Mouse (Mus musculus): ENCODE measurements around the gene Slc44a2. TPM values are rescaled to one million over a fixed set of nuclear protein-coding genes. Genes with fewer than 3 reads are reported as not detected.

Slc44a2 gene
- polyA plus RNA-seq, 1 experiment from 2014 or later, result 165 TPM

DNA sequence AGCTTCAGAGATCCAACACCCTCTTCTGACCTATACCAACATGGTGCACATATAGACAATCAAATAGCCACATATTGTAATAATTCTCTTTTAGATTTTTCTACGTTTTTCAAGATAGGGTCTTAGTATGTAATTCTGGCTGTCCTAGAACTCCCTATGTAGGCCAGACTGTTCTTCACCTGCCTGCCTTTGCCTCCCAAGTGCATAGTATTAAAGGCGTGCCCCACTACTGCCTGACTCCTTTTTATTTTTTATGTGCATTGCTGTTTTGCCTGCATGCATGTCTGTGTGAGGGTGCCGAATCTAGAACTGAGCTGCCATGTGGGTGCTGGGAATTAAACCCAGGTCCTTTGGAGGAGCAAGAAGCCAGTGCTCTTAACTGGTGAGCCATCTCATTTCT lies 28.2 kb upstream of the Slc44a2 start:
- no peak overlapping the region for H3K4me2 ChIP-seq (replicated peaks; ENCODE audit: low read depth, low read length)

DNA sequence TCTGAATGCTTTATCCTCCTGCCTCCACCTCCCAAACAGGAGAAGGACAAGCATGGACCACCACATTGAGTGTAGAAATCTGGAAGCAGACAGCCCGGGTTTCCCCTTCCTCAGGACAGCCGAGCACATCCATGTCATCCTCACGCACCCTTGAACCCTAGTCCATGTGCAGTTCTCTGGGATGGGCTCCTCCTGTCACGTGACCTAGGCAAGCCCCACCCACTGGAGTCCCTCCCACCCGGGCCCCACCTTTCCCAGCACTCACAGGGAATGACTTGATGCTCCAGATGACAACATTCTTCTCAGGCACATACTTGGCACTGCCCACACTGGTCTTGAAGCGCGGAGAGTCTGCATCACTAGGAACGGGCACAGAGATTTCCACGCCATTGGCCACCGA lies 21.5 kb upstream of the Slc44a2 start:
- ATAC-seq (no peak), DNase-seq (ENCODE audit: low spot score) (no peak)
- no peak overlapping the region for H3K9ac ChIP-seq (replicated peaks; ENCODE audit: low read depth)
- H3K4me3 ChIP-seq (ENCODE audit: low read depth, low read length), result no peak overlapping the region
- no peaks in the 10 kb centered on the region for H3K4me1 ChIP-seq (ENCODE audit: insufficient read depth, low read depth, low read length)
- H3K27ac ChIP-seq (ENCODE audit: low read length), result no peak overlapping the region
- 80% methylated on average over 10 of the region's 10 CpGs for WGBS
- no peaks in the 10 kb centered on the region for H3K9me3 ChIP-seq (ENCODE audit: low read length)
- H3K36me3 ChIP-seq (ENCODE audit: insufficient read depth, low read length), result no peaks in the 10 kb centered on the region
- TF ChIP-seq EP300 (IDR thresholded peaks at IDR 0.05), result no peak
- H3K27me3 ChIP-seq (replicated peaks; ENCODE audit: insufficient read depth, low read length), result no peaks in the 10 kb centered on the region
- H3K4me2 ChIP-seq (replicated peaks; ENCODE audit: low read depth, low read length), result no peak overlapping the region

More for the DNA sequence above, 28.2 kb upstream of the Slc44a2 start:
- H3K9ac ChIP-seq (replicated peaks; ENCODE audit: low read depth), result no peak overlapping the region
- H3K27ac ChIP-seq (ENCODE audit: low read length), result no peak overlapping the region
- TF ChIP-seq CTCF (IDR thresholded peaks at IDR 0.05) (no peak), EP300 (IDR thresholded peaks at IDR 0.05) (no peak)
- no peak for ATAC-seq
- DNase-seq (ENCODE audit: low spot score), result no peak
- H3K4me1 ChIP-seq (ENCODE audit: insufficient read depth, low read depth, low read length), result peaks cover 8% of the 10 kb centered on the region
- no peak overlapping the region for H3K4me3 ChIP-seq (ENCODE audit: low read depth, low read length)
- H3K9me3 ChIP-seq (ENCODE audit: low read length), result no peaks in the 10 kb centered on the region
- no peaks in the 10 kb centered on the region for H3K27me3 ChIP-seq (replicated peaks; ENCODE audit: insufficient read depth, low read length)
- WGBS, result 89% methylated on average over 3 of the region's 3 CpGs
- no peaks in the 10 kb centered on the region for H3K36me3 ChIP-seq (ENCODE audit: insufficient read depth, low read length)

DNA sequence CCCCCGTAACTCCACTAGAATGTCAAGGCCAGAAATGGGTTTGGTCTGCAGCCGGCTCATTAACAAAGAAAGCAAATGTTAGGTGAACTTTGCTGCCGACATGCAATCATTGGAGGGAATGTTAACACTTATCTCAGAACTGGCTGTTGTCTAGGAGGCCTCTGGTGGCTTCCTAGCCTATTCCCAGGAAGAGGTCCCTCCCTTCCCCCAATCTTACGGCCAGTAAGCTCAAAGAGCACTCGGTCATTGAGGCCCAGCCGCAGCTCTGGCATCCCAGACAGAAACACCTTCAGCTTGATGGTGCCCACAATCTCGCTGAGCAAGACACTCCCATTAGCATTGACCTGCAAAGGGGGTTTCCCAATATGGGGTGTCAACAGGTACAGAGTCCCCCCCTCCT lies 15.4 kb upstream of the Slc44a2 start:
- H3K4me1 ChIP-seq (ENCODE audit: insufficient read depth, low read depth, low read length), result no peaks in the 10 kb centered on the region
- 77% methylated on average over 7 of the region's 7 CpGs for WGBS
- no peak overlapping the region for H3K27ac ChIP-seq (ENCODE audit: low read length)
- H3K4me3 ChIP-seq (ENCODE audit: low read depth, low read length), result no peak overlapping the region
- no peak overlapping the region for H3K4me2 ChIP-seq (replicated peaks; ENCODE audit: low read depth, low read length)
- no peaks in the 10 kb centered on the region for H3K9me3 ChIP-seq (ENCODE audit: low read length)
- no peak for ATAC-seq
- H3K9ac ChIP-seq (replicated peaks; ENCODE audit: low read depth), result no peak overlapping the region
- no peak for DNase-seq (ENCODE audit: low spot score)
- H3K27me3 ChIP-seq (replicated peaks; ENCODE audit: insufficient read depth, low read length), result no peaks in the 10 kb centered on the region
- TF ChIP-seq EP300 (IDR thresholded peaks at IDR 0.05) (no peak), CTCF (IDR thresholded peaks at IDR 0.05) (no peak)
- H3K36me3 ChIP-seq (ENCODE audit: insufficient read depth, low read length), result no peaks in the 10 kb centered on the region

DNA sequence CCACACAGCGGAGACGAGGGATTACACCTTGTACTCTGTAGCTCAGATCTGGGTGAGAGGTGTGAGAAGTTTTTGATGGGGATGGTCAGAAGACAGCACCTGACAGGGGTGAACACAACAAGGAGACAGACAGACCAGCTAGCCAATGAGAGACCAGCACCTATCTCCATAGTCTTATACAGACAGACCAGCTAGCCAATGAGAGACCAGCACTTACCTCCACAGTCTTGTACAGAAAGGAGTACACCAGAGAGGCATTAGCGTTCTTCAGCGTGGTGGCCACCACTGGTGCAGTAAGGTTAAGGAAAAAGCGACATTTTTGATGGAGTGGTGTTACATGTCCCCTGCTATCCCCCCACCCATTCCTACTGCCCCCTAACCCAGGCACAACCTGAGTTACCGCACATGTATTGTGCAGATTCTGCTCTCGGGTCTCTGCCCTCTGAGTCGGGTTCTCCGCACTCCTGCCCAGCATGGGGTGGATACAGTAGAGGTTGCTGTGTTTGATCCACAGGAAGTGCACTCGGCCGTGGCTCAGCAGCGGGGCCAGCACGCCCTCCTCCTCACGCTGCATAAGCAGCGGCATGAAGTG lies 11.3 kb upstream of the Slc44a2 start:
- no peaks in the 10 kb centered on the region for H3K27me3 ChIP-seq (replicated peaks; ENCODE audit: insufficient read depth, low read length)
- H3K9me3 ChIP-seq (ENCODE audit: low read length), result no peaks in the 10 kb centered on the region
- no peak overlapping the region for H3K9ac ChIP-seq (replicated peaks; ENCODE audit: low read depth)
- ATAC-seq, result no peak
- whole genome bisulfite sequencing, result 64% methylated on average over 15 of the region's 15 CpGs
- H3K4me2 ChIP-seq (replicated peaks; ENCODE audit: low read depth, low read length), result no peak overlapping the region
- no peak for TF ChIP-seq EP300 (IDR thresholded peaks at IDR 0.05)
- no peak for TF ChIP-seq CTCF (IDR thresholded peaks at IDR 0.05)
- no peaks in the 10 kb centered on the region for H3K36me3 ChIP-seq (ENCODE audit: insufficient read depth, low read length)
- no peak for DNase-seq (ENCODE audit: low spot score)
- no peak overlapping the region for H3K27ac ChIP-seq (ENCODE audit: low read length)
- no peaks in the 10 kb centered on the region for H3K4me1 ChIP-seq (ENCODE audit: insufficient read depth, low read depth, low read length)
- H3K4me3 ChIP-seq (ENCODE audit: low read depth, low read length), result no peak overlapping the region

DNA sequence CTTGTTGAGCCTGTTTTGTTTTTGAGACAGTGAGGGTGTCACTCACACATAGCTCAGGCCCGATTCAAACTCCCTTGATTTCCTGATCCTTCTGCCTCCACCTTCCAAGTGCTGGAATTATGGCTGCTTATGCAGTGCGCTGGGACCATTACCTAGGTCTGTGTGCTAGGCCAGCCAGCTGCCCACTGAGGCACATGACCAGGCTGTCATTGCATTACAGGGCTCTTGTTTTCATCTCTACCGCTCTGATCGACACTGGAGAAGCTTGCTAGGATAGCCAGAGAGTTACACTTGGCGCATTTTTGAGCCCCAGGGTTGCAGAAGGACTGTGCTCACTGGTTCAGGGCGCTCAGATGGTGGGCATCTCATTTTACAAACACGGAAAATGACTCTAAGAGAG lies 8.8 kb upstream of the Slc44a2 start:
- TF ChIP-seq EP300 (IDR thresholded peaks at IDR 0.05), result no peak
- TF ChIP-seq CTCF (IDR thresholded peaks at IDR 0.05), result no peak
- Histone ChIP-seq H3K27ac (ENCODE audit: low read length) (peak overlapping the region; percentile 52), H3K36me3 (ENCODE audit: insufficient read depth, low read length) (no peaks in the 10 kb centered on the region), H3K9ac (replicated peaks; ENCODE audit: low read depth) (no peak overlapping the region; the same call in 1 of the 2 replicates), H3K4me2 (replicated peaks; ENCODE audit: low read depth, low read length) (peak overlapping the region; percentile 42), H3K4me3 (ENCODE audit: low read depth, low read length) (peak overlapping the region; percentile 36), H3K27me3 (replicated peaks; ENCODE audit: insufficient read depth, low read length) (no peaks in the 10 kb centered on the region), H3K4me1 (ENCODE audit: insufficient read depth, low read depth, low read length) (no peaks in the 10 kb centered on the region), H3K9me3 (ENCODE audit: low read length) (no peaks in the 10 kb centered on the region)
- no peak for DNase-seq (ENCODE audit: low spot score)
- WGBS, result 25% methylated on average over 7 of the region's 7 CpGs
- no peak for ATAC-seq

DNA sequence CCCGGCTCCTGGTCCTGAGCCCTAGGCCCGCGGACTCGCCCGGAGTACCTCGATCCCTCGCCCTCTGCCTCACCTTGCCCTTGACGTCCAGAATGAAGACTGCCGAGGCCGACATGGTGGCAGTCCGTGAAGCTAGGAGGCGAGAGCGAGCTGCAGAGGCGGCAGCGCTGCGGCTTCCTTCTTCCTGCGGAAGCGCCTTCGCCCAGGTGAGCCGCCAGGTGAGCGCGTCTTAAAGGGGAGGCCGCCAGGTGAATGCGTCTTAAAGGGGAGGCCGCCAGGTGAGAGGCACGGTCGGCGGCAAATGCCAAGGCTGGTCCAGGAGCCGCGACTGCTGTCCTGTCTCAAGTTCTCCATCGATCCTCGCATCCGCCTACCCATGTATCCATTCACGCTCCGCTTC lies 8.4 kb upstream of the Slc44a2 start, which contains the start of gene Ap1m2:
TSS of gene Ap1m2 (minus strand) at position 204 of the 400 bp plus-strand sequence.
- H3K9me3 ChIP-seq (ENCODE audit: low read length), result no peaks in the 10 kb centered on the region
- H3K9ac ChIP-seq (replicated peaks; ENCODE audit: low read depth), result no peak within 1 kb of the TSS; the same call in 1 of the 2 replicates
- peak within 1 kb of the TSS; percentile 36 for H3K4me3 ChIP-seq (ENCODE audit: low read depth, low read length)
- H3K27ac ChIP-seq (ENCODE audit: low read length), result peak within 1 kb of the TSS; percentile 52
- no peaks in the 10 kb centered on the region for H3K36me3 ChIP-seq (ENCODE audit: insufficient read depth, low read length)
- no peaks in the 10 kb centered on the region for H3K27me3 ChIP-seq (replicated peaks; ENCODE audit: insufficient read depth, low read length)
- H3K4me1 ChIP-seq (ENCODE audit: insufficient read depth, low read depth, low read length), result no peaks in the 10 kb centered on the region
- ATAC-seq, result peak; percentile 71
- H3K4me2 ChIP-seq (replicated peaks; ENCODE audit: low read depth, low read length), result peak within 1 kb of the TSS; percentile 42
- TF ChIP-seq EP300 (IDR thresholded peaks at IDR 0.05) (no peak), CTCF (IDR thresholded peaks at IDR 0.05) (peak; percentile 58)
- WGBS, result 10% methylated on average over 28 of the region's 35 CpGs
- peak; percentile 83 for DNase-seq (ENCODE audit: low spot score)

Measured in lung, postnatal 0 days (tissue).